Mouse (Mus musculus) liver, postnatal 0 days (tissue): ENCODE data around the gene Btbd19.

Experiments
- CTCF ChIP-seq: sonication (generic); IDR thresholded peaks from 2 replicates; pipeline ENCODE4 v1.5.1; 2016; ENCODE audit warnings: antibody characterized with exemption, low read depth
- EP300 ChIP-seq: IDR thresholded peaks from 2 replicates; pipeline ENCODE4 v1.6.1; 2016; ENCODE audit warnings: antibody characterized with exemption, low read depth, mild to moderate bottlenecking

DNA sequence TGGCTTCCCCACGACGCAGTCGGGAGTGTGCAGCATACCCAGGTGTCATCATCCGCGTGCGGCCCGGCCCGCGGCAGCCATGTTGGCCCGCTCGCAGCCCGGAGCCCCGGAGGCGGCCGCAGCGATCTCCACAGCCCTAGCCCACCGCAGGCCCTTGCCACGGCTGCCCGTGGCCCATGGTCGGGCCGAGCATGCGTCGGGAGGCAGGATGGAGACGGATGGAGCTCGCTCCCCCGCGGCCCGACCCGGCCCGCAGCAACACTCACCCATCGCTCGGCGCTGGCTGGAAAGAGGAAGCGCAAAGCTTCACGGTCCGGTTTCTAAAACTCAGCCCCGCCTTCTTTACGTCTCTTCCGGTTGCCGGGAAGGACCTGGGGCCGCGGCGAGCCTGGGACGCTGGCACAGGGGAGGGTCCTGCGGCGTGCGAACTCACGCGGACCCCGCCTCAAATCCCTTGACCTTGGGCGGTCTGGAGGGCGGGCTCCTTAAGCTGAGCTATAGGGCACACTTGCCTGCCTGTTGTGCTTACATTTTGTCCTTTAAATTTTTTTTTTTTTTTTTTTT, 30.3 kb upstream of the Btbd19 start, which contains the start of gene Rps8:
- TF ChIP-seq CTCF = no peak
- no peak for TF ChIP-seq EP300
